Mouse (Mus musculus): ENCODE measurements at regions not wholly inside any gene's neighbourhood (a gene's known extent, or its start where the extent isn't known, plus 50 kb on each side); places are given as distances from the start of the nearest gene placed in this dataset.

DNA sequence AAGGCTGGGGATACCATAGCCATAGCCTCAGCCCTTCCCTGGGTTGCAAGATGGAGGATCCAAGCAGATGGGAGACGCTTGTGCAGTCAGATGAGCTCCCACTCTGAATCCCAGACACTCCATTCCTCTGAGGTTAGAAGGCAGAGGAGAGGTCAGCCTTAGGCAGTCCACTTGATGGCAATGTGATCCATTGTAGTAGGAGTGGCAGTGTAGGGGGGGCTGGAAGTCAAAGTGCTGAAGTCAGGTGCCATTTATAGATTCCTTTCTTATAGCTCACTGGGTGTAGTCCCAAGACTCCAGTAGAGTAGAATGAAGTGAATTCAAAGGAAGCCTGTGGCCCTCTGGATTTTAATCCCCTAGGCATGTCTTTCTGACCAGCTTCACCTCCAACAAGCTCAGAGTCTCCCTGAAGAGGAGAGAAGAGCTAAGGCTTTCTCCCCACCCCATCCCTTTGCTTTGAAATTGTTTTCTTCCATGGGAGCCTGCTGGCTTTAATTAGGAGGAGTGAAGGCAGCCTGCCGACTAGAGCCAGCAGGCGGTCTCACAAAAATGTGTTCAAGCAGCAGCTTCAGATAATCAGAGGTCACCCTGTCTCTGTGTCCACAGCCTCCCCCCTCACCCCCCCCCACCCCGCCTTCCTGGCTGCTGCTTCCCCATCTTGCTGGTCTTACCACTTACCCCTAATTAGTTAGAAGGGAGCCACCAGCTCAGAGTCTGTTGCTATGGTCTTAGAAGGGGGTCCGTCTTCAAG lies 2426.4 kb upstream of the 5930422O12Rik start:
- Histone ChIP-seq H3K27ac (replicated peaks) (no peak overlapping the region), H3K27me3 (ENCODE audit: control insufficient read depth, insufficient read depth, low read length) (no peaks in the 10 kb centered on the region), H3K4me1 (replicated peaks; ENCODE audit: control insufficient read depth, insufficient read depth) (no peaks in the 10 kb centered on the region), H3K4me2 (replicated peaks; ENCODE audit: low read depth) (no peak overlapping the region), H3K9ac (ENCODE audit: low read length) (no peak overlapping the region), H3K36me3 (ENCODE audit: control insufficient read depth, insufficient read depth, low read length) (no peaks in the 10 kb centered on the region), H3K9me3 (ENCODE audit: control insufficient read depth, low read length) (no peaks in the 10 kb centered on the region), H3K4me3 (ENCODE audit: low read depth, low read length) (no peak overlapping the region)
- DNase-seq (ENCODE audit: low spot score) (no peak), ATAC-seq (ENCODE audit: low FRiP score, low TSS enrichment) (no peak)
- TF ChIP-seq EP300 (optimal IDR thresholded peaks at IDR 0.05) (no peak), CTCF (IDR thresholded peaks at IDR 0.05; ENCODE audit: low read depth) (no peak)
- 41% methylated on average over 5 of the region's 5 CpGs for WGBS

DNA sequence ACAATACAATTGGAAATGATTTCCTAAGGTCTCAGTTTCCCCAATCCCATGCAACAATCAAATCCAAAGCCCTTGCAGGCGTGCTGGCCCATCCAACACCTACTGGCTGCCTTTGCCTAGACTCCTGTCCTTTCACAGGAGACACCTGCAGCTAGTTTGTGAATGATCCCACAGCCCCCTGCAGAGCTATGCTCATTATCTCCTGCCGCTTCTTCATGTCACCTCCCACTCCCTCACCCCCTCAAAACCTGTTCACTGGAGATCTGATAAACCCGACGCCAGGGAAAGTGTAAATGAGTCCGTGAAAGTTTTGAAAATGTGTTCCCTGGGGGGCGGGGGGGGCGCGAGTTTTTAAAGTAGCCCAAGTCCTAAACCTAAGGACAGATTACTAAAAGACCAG lies 2420.2 kb upstream of the 5930422O12Rik start:
- Histone ChIP-seq H3K27ac (replicated peaks) (no peak overlapping the region), H3K9me3 (ENCODE audit: control insufficient read depth, low read length) (no peaks in the 10 kb centered on the region), H3K4me3 (ENCODE audit: low read depth, low read length) (no peak overlapping the region), H3K27me3 (ENCODE audit: control insufficient read depth, insufficient read depth, low read length) (no peaks in the 10 kb centered on the region), H3K4me1 (replicated peaks; ENCODE audit: control insufficient read depth, insufficient read depth) (no peaks in the 10 kb centered on the region), H3K4me2 (replicated peaks; ENCODE audit: low read depth) (no peak overlapping the region), H3K9ac (ENCODE audit: low read length) (no peak overlapping the region), H3K36me3 (ENCODE audit: control insufficient read depth, insufficient read depth, low read length) (no peaks in the 10 kb centered on the region)
- WGBS: 60% methylated on average over 8 of the region's 8 CpGs
- no peak for DNase-seq (ENCODE audit: low spot score)
- no peak for TF ChIP-seq CTCF (IDR thresholded peaks at IDR 0.05; ENCODE audit: low read depth)
- no peak for TF ChIP-seq EP300 (optimal IDR thresholded peaks at IDR 0.05)
- no peak for ATAC-seq (ENCODE audit: low FRiP score, low TSS enrichment)

GRCm38 (mm10) chr8:31012068-31012467 lies 2416.4 kb upstream of the 5930422O12Rik start:
- Histone ChIP-seq H3K9ac (ENCODE audit: low read length) (no peak overlapping the region), H3K27me3 (ENCODE audit: control insufficient read depth, insufficient read depth, low read length) (no peaks in the 10 kb centered on the region), H3K4me2 (replicated peaks; ENCODE audit: low read depth) (no peak overlapping the region), H3K4me3 (ENCODE audit: low read depth, low read length) (no peak overlapping the region), H3K9me3 (ENCODE audit: control insufficient read depth, low read length) (no peaks in the 10 kb centered on the region), H3K36me3 (ENCODE audit: control insufficient read depth, insufficient read depth, low read length) (no peaks in the 10 kb centered on the region), H3K27ac (replicated peaks) (no peak overlapping the region), H3K4me1 (replicated peaks; ENCODE audit: control insufficient read depth, insufficient read depth) (no peaks in the 10 kb centered on the region)
- DNase-seq (ENCODE audit: low spot score) (no peak), ATAC-seq (ENCODE audit: low FRiP score, low TSS enrichment) (no peak)
- 71% methylated on average over 11 of the region's 11 CpGs for WGBS
- TF ChIP-seq CTCF (IDR thresholded peaks at IDR 0.05; ENCODE audit: low read depth): no peak
- TF ChIP-seq EP300 (optimal IDR thresholded peaks at IDR 0.05): no peak

DNA sequence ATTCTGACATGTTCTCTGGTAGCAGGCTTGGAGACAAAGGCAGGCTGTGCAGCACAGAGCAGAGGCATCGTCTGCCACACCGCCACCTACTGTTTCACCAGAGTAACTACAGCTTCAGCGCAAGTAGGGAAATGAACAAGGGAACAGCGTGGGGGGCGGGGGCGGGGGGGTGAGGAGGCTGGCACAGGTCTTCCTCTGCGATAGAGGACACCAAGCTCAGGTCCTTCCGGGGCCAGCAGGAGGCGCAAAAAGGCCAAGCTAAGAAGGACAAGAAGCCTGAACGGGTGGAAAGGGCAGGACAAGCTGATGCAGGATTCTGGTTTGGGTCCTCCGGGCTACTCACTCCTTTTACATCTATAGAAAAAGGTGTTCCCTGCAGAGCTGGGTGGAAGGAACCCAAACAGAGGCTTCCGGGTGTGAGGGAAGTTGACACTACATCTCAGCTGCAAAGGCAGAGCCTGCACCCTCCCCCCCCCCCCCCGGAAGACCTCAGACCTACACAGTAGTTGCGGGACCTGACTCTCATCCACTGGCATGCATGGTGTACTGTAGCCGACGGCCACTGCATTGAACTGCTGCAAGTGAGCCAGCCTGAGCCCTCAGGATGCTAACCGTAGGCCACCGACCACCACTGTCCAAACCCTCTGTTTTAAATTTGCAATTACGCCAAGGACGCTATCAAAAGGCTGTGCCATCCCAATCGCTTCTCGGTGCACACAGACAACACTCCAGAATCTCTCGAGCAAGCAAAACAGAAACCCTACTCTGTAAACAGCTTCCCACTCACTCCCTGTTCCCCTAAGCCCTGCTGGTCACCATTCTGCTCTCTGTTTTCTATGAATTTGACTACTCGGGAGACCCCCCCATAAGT lies 2396.6 kb upstream of the 5930422O12Rik start:
- peak; percentile 87 for ATAC-seq (ENCODE audit: low FRiP score, low TSS enrichment)
- WGBS: 6% methylated on average over 23 of the region's 24 CpGs
- H3K9ac ChIP-seq (ENCODE audit: low read length): no peak overlapping the region

DNA sequence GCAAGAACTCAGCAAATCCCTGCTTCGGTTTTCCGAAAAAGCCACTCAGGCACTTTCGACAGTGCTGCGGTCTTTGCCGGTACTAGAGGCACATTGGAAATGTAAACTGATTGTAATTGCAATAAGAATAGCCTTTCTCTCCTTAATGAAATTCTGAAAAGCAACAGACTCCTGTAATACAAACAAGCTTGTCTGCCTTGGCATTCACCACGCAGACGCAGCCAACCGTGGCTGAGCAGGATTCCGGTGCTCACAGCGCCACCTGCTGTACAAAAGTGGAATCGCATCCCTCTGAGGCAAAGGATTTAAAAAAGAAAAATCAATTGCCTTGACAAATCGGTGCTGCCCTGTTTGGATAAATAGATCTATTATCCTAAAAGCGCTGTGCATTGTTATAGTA lies 2395.2 kb upstream of the 5930422O12Rik start:
- peak; percentile 87 for DNase-seq (ENCODE audit: low spot score)
- WGBS: 2% methylated on average over 13 of the region's 13 CpGs
- Histone ChIP-seq H3K27me3 (ENCODE audit: control insufficient read depth, insufficient read depth, low read length) (no peaks in the 10 kb centered on the region), H3K4me2 (replicated peaks; ENCODE audit: low read depth) (peak overlapping the region; percentile 58), H3K4me3 (ENCODE audit: low read depth, low read length) (peak overlapping the region; percentile 37), H3K9ac (ENCODE audit: low read length) (no peak overlapping the region), H3K4me1 (replicated peaks; ENCODE audit: control insufficient read depth, insufficient read depth) (no peaks in the 10 kb centered on the region), H3K36me3 (ENCODE audit: control insufficient read depth, insufficient read depth, low read length) (no peaks in the 10 kb centered on the region), H3K9me3 (ENCODE audit: control insufficient read depth, low read length) (no peaks in the 10 kb centered on the region), H3K27ac (replicated peaks) (no peak overlapping the region)
- no peak for ATAC-seq (ENCODE audit: low FRiP score, low TSS enrichment)
- TF ChIP-seq EP300 (optimal IDR thresholded peaks at IDR 0.05) (no peak), CTCF (IDR thresholded peaks at IDR 0.05; ENCODE audit: low read depth) (peak; percentile 99)

More for the DNA sequence above, 2396.6 kb upstream of the 5930422O12Rik start:
- TF ChIP-seq CTCF (IDR thresholded peaks at IDR 0.05; ENCODE audit: low read depth) (peak; percentile 81), EP300 (optimal IDR thresholded peaks at IDR 0.05) (no peak)
- DNase-seq (ENCODE audit: low spot score): peak; percentile 72
- Histone ChIP-seq H3K27me3 (ENCODE audit: control insufficient read depth, insufficient read depth, low read length) (no peaks in the 10 kb centered on the region), H3K27ac (replicated peaks) (no peak overlapping the region), H3K36me3 (ENCODE audit: control insufficient read depth, insufficient read depth, low read length) (no peaks in the 10 kb centered on the region), H3K9me3 (ENCODE audit: control insufficient read depth, low read length) (no peaks in the 10 kb centered on the region), H3K4me2 (replicated peaks; ENCODE audit: low read depth) (peak overlapping the region; percentile 66), H3K4me3 (ENCODE audit: low read depth, low read length) (peak overlapping the region; percentile 37), H3K4me1 (replicated peaks; ENCODE audit: control insufficient read depth, insufficient read depth) (no peaks in the 10 kb centered on the region)

DNA sequence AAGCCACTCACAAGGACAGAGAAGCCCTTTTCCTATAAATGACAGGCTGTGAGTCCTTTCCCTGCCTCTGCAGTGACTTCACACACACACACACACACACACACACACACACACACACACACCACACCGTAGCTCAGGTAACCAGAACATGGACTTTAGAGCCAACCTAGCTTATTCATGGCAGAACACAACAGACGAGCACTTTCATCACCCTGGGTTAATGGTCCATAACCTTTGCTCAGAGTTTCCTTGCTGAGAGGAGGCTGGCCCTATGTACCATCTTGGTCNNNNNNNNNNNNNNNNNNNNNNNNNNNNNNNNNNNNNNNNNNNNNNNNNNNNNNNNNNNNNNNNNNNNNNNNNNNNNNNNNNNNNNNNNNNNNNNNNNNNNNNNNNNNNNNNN lies 2391.6 kb upstream of the 5930422O12Rik start:
- H3K4me2 ChIP-seq (replicated peaks; ENCODE audit: low read depth): no peak overlapping the region
- no peaks in the 10 kb centered on the region for H3K4me1 ChIP-seq (replicated peaks; ENCODE audit: control insufficient read depth, insufficient read depth)
- 66% methylated on average over 2 of the region's 2 CpGs for WGBS
- TF ChIP-seq EP300 (optimal IDR thresholded peaks at IDR 0.05) (no peak), CTCF (IDR thresholded peaks at IDR 0.05; ENCODE audit: low read depth) (no peak)
- no peak overlapping the region for H3K27ac ChIP-seq (replicated peaks)
- ATAC-seq (ENCODE audit: low FRiP score, low TSS enrichment) (no peak), DNase-seq (ENCODE audit: low spot score) (no peak)
- H3K27me3 ChIP-seq (ENCODE audit: control insufficient read depth, insufficient read depth, low read length): no peaks in the 10 kb centered on the region
- no peaks in the 10 kb centered on the region for H3K36me3 ChIP-seq (ENCODE audit: control insufficient read depth, insufficient read depth, low read length)
- no peak overlapping the region for H3K9ac ChIP-seq (ENCODE audit: low read length)
- H3K9me3 ChIP-seq (ENCODE audit: control insufficient read depth, low read length): no peaks in the 10 kb centered on the region
- H3K4me3 ChIP-seq (ENCODE audit: low read depth, low read length): no peak overlapping the region

Data from stomach, postnatal 0 days (tissue).